Mouse (Mus musculus) limb, embryonic 13.5 days (tissue): ENCODE results near the gene Muc3. TPM values are rescaled to one million over a fixed set of nuclear protein-coding genes. Genes with fewer than 3 reads are reported as not detected.
A peak's percentile ranks its signal among the peaks of the same experiment; 100 is the strongest.

Experiments used
- ATAC-seq: fragments of 200-750 bp; cut with Nextera tagmentation; 2 replicates; pipeline ENCODE4 v1.8.0; 2017; ENCODE audit warnings: low read depth, moderate number of reproducible peaks, moderate TSS enrichment; ENCODE audit not compliant: low FRiP score
- H3K27ac ChIP-seq: fragments of 300-500 bp; sonication (generic); 2 replicates; pipeline ENCODE4 v1.5.1; 2015; ENCODE audit warnings: inconsistent platforms, mild to moderate bottlenecking, moderate library complexity
- H3K27me3 ChIP-seq: fragments of 300-500 bp; sonication (generic); 2 replicates; pipeline ENCODE4 v1.6.1; 2015; ENCODE audit warnings: mild to moderate bottlenecking, inconsistent platforms
- H3K36me3 ChIP-seq: fragments of 300-500 bp; sonication (generic); 2 replicates; pipeline ENCODE4 v1.6.1; 2015; ENCODE audit warnings: inconsistent platforms, mild to moderate bottlenecking, moderate library complexity
- H3K4me1 ChIP-seq: fragments of 300-500 bp; sonication (generic); 2 replicates; pipeline ENCODE4 v1.6.1; 2015; ENCODE audit warnings: inconsistent platforms
- H3K4me2 ChIP-seq: fragments of 300-500 bp; sonication (generic); replicated peaks from 2 replicates; pipeline ENCODE4 v1.6.1; 2015; ENCODE audit warnings: inconsistent platforms, mild to moderate bottlenecking, moderate library complexity
- H3K4me3 ChIP-seq: fragments of 300-500 bp; sonication (generic); 2 replicates; pipeline ENCODE4 v1.5.1; 2015; ENCODE audit warnings: moderate library complexity, mild to moderate bottlenecking, inconsistent platforms
- H3K9ac ChIP-seq: fragments of 300-500 bp; sonication (generic); 2 replicates; pipeline ENCODE4 v1.6.1; 2015; ENCODE audit warnings: mild to moderate bottlenecking, inconsistent platforms
- H3K9me3 ChIP-seq: fragments of 300-500 bp; sonication (generic); 2 replicates; pipeline ENCODE4 v1.6.1; 2016; ENCODE audit warnings: inconsistent platforms
- WGBS: fragments of 180-500 bp; shearing (Covaris S2); methylation state at CpG from one replicate; pipeline ENCODE4 v1.1.7; 2015; 5-methylcytosine and 5-hydroxymethylcytosine counted together
- polyA plus RNA-seq: library from polyadenylated mRNA; unstranded; fragments of >200 nt; fragmentation: Nextera tagmentation; extraction: Ambion mirVana; gene quantifications from 2 replicates; pipeline ENCODE4 v1.2.1, GENCODE M21; 2015

Gene Muc3
- polyA plus RNA-seq, 1 experiment from 2014 or later = not detected

GRCm38 (mm10) chr5:137103969-137104368, 45.2 kb downstream of the Muc3 start:
- H3K36me3 ChIP-seq = no peaks in the 10 kb centered on the region
- no peak overlapping the region for H3K27ac ChIP-seq
- H3K27me3 ChIP-seq = no peaks in the 10 kb centered on the region; the same call in 1 of the 2 replicates
- no peak overlapping the region for H3K4me2 ChIP-seq
- H3K9ac ChIP-seq = no peak overlapping the region
- no peak overlapping the region for H3K4me3 ChIP-seq
- no peaks in the 10 kb centered on the region for H3K9me3 ChIP-seq
- 92% methylated on average over 2 of the region's 2 CpGs for WGBS
- H3K4me1 ChIP-seq = no peaks in the 10 kb centered on the region
- no peak for ATAC-seq

GRCm38 (mm10) chr5:137102575-137103522, 46.3 kb downstream of the Muc3 start:
- peak; percentile 51 for ATAC-seq
- H3K27ac ChIP-seq = no peak overlapping the region

GRCm38 (mm10) chr5:137102078-137102477, 47.0 kb downstream of the Muc3 start:
- no peak overlapping the region for H3K9ac ChIP-seq
- H3K27me3 ChIP-seq = no peaks in the 10 kb centered on the region; the same call in 1 of the 2 replicates
- WGBS = 75% methylated on average over 10 of the region's 10 CpGs
- H3K27ac ChIP-seq = no peak overlapping the region
- no peaks in the 10 kb centered on the region for H3K36me3 ChIP-seq
- no peak overlapping the region for H3K4me3 ChIP-seq
- no peak overlapping the region for H3K4me2 ChIP-seq
- no peak for ATAC-seq
- no peaks in the 10 kb centered on the region for H3K4me1 ChIP-seq
- H3K9me3 ChIP-seq = no peaks in the 10 kb centered on the region

More at GRCm38 (mm10) chr5:137102575-137103522, 46.3 kb downstream of the Muc3 start:
- Histone ChIP-seq H3K4me2 (no peak overlapping the region), H3K27me3 (no peaks in the 10 kb centered on the region; the same call in 1 of the 2 replicates), H3K9me3 (no peaks in the 10 kb centered on the region), H3K36me3 (no peaks in the 10 kb centered on the region), H3K9ac (peak overlapping the region; percentile 31; the same call in 1 of the 2 replicates), H3K4me1 (no peaks in the 10 kb centered on the region), H3K4me3 (no peak overlapping the region)
- 70% methylated on average over 28 of the region's 28 CpGs for WGBS

GRCm38 (mm10) chr5:137100660-137101059, 48.5 kb downstream of the Muc3 start:
- H3K27me3 ChIP-seq = no peaks in the 10 kb centered on the region; the same call in 1 of the 2 replicates
- no peaks in the 10 kb centered on the region for H3K9me3 ChIP-seq
- no peaks in the 10 kb centered on the region for H3K4me1 ChIP-seq
- no peaks in the 10 kb centered on the region for H3K36me3 ChIP-seq
- no peak overlapping the region for H3K27ac ChIP-seq
- no peak overlapping the region for H3K9ac ChIP-seq
- ATAC-seq = no peak
- WGBS = 48% methylated on average over 4 of the region's 4 CpGs
- H3K4me3 ChIP-seq = no peak overlapping the region
- H3K4me2 ChIP-seq = no peak overlapping the region

- Histone ChIP-seq H3K36me3 (no peaks in the 10 kb centered on the region), H3K4me1 (no peaks in the 10 kb centered on the region), H3K4me3 (no peak overlapping the region), H3K4me2 (no peak overlapping the region), H3K9me3 (no peaks in the 10 kb centered on the region), H3K27ac (no peak overlapping the region), H3K27me3 (no peaks in the 10 kb centered on the region), H3K9ac (no peak overlapping the region)
- WGBS = 72% methylated on average over 11 of the region's 11 CpGs
- ATAC-seq = no peak
Measured at GRCm38 (mm10) chr5:137098418-137098817, 50.7 kb downstream of the Muc3 start.

GRCm38 (mm10) chr5:137096037-137096436, 53.1 kb downstream of the Muc3 start:
- Histone ChIP-seq H3K4me3 (no peak overlapping the region), H3K9ac (no peak overlapping the region), H3K36me3 (no peaks in the 10 kb centered on the region), H3K4me2 (no peak overlapping the region), H3K9me3 (no peaks in the 10 kb centered on the region), H3K27me3 (no peaks in the 10 kb centered on the region), H3K27ac (no peak overlapping the region), H3K4me1 (no peaks in the 10 kb centered on the region)
- 35% methylated on average over 1 of the region's 1 CpGs for WGBS
- ATAC-seq = no peak

GRCm38 (mm10) chr5:137095135-137095534, 54.0 kb downstream of the Muc3 start:
- Histone ChIP-seq H3K9ac (no peak overlapping the region), H3K27me3 (no peaks in the 10 kb centered on the region), H3K9me3 (no peaks in the 10 kb centered on the region), H3K27ac (no peak overlapping the region), H3K4me3 (no peak overlapping the region), H3K36me3 (no peaks in the 10 kb centered on the region), H3K4me1 (no peaks in the 10 kb centered on the region), H3K4me2 (no peak overlapping the region)
- 84% methylated on average over 10 of the region's 10 CpGs for WGBS
- ATAC-seq = no peak

- H3K4me3 ChIP-seq = no peak overlapping the region
- ATAC-seq = no peak
- no peaks in the 10 kb centered on the region for H3K4me1 ChIP-seq
- H3K27me3 ChIP-seq = no peaks in the 10 kb centered on the region
- H3K9ac ChIP-seq = no peak overlapping the region
- no peak overlapping the region for H3K4me2 ChIP-seq
- 74% methylated on average over 9 of the region's 9 CpGs for WGBS
- no peak overlapping the region for H3K27ac ChIP-seq
- no peaks in the 10 kb centered on the region for H3K9me3 ChIP-seq
- no peaks in the 10 kb centered on the region for H3K36me3 ChIP-seq
Measured at GRCm38 (mm10) chr5:137093720-137094119, 55.4 kb downstream of the Muc3 start.

GRCm38 (mm10) chr5:137091560-137091959, 57.6 kb downstream of the Muc3 start:
- no peak overlapping the region for H3K4me3 ChIP-seq
- WGBS = 57% methylated on average over 6 of the region's 6 CpGs
- H3K27me3 ChIP-seq = no peaks in the 10 kb centered on the region
- peak overlapping the region; percentile 16; the same call in 1 of the 2 replicates for H3K27ac ChIP-seq
- no peak overlapping the region for H3K4me2 ChIP-seq
- no peaks in the 10 kb centered on the region for H3K9me3 ChIP-seq
- no peaks in the 10 kb centered on the region for H3K4me1 ChIP-seq
- no peak for ATAC-seq
- H3K9ac ChIP-seq = no peak overlapping the region
- H3K36me3 ChIP-seq = no peaks in the 10 kb centered on the region

GRCm38 (mm10) chr5:137090870-137091269, 58.3 kb downstream of the Muc3 start:
- no peak for ATAC-seq
- Histone ChIP-seq H3K4me2 (no peak overlapping the region), H3K4me3 (no peak overlapping the region), H3K27me3 (no peaks in the 10 kb centered on the region), H3K27ac (no peak overlapping the region), H3K9me3 (no peaks in the 10 kb centered on the region), H3K9ac (no peak overlapping the region), H3K36me3 (no peaks in the 10 kb centered on the region), H3K4me1 (no peaks in the 10 kb centered on the region)
- 74% methylated on average over 10 of the region's 10 CpGs for WGBS

GRCm38 (mm10) chr5:137087410-137087809, 61.7 kb downstream of the Muc3 start:
- no peaks in the 10 kb centered on the region for H3K4me1 ChIP-seq
- no peaks in the 10 kb centered on the region for H3K9me3 ChIP-seq
- H3K36me3 ChIP-seq = no peaks in the 10 kb centered on the region
- no peak overlapping the region for H3K4me2 ChIP-seq
- ATAC-seq = no peak
- 92% methylated on average over 8 of the region's 8 CpGs for WGBS
- no peak overlapping the region for H3K4me3 ChIP-seq
- no peaks in the 10 kb centered on the region for H3K27me3 ChIP-seq
- no peak overlapping the region for H3K9ac ChIP-seq
- no peak overlapping the region for H3K27ac ChIP-seq

- Histone ChIP-seq H3K9ac (no peak overlapping the region), H3K9me3 (no peaks in the 10 kb centered on the region), H3K4me1 (no peaks in the 10 kb centered on the region), H3K4me2 (no peak overlapping the region), H3K27me3 (no peaks in the 10 kb centered on the region), H3K4me3 (no peak overlapping the region), H3K36me3 (no peaks in the 10 kb centered on the region), H3K27ac (no peak overlapping the region)
- no peak for ATAC-seq
- WGBS = 78% methylated on average over 3 of the region's 3 CpGs
Measured at GRCm38 (mm10) chr5:137085731-137086130, 63.4 kb downstream of the Muc3 start.
